Mouse (Mus musculus) midbrain, embryonic 13.5 days (tissue): ENCODE results near the gene Hpca. TPM values are rescaled to one million over a fixed set of nuclear protein-coding genes. Genes with fewer than 3 reads are reported as not detected.

Experiments
- ATAC-seq: fragments of 200-750 bp; cut with Nextera tagmentation; 2 replicates; pipeline ENCODE4 v1.8.0; 2017; ENCODE audit warnings: mild to moderate bottlenecking, moderate TSS enrichment, moderate library complexity
- H3K27ac ChIP-seq: fragments of 300-500 bp; sonication (generic); 2 replicates; pipeline ENCODE4 v1.5.1; 2015; ENCODE audit warnings: inconsistent platforms, mild to moderate bottlenecking, moderate library complexity
- H3K27me3 ChIP-seq: fragments of 300-500 bp; sonication (generic); 2 replicates; pipeline ENCODE4 v1.6.1; 2015; ENCODE audit warnings: mild to moderate bottlenecking, inconsistent platforms
- H3K36me3 ChIP-seq: fragments of 300-500 bp; sonication (generic); 2 replicates; pipeline ENCODE4 v1.6.1; 2015; ENCODE audit warnings: mild to moderate bottlenecking, inconsistent platforms
- H3K4me1 ChIP-seq: fragments of 300-500 bp; sonication (generic); replicated peaks from 2 replicates; pipeline ENCODE4 v1.6.1; 2015; ENCODE audit warnings: inconsistent platforms
- H3K4me2 ChIP-seq: fragments of 300-500 bp; sonication (generic); replicated peaks from 2 replicates; pipeline ENCODE4 v1.6.1; 2015; ENCODE audit warnings: moderate library complexity, mild to moderate bottlenecking, inconsistent platforms
- H3K4me3 ChIP-seq: fragments of 300-500 bp; sonication (generic); replicated peaks from 2 replicates; pipeline ENCODE4 v1.5.1; 2015; ENCODE audit warnings: mild to moderate bottlenecking, inconsistent platforms
- H3K9ac ChIP-seq: fragments of 300-500 bp; sonication (generic); replicated peaks from 2 replicates; pipeline ENCODE4 v1.6.1; 2015; ENCODE audit warnings: mild to moderate bottlenecking, inconsistent platforms
- H3K9me3 ChIP-seq: fragments of 300-500 bp; sonication (generic); 2 replicates; pipeline ENCODE4 v1.6.1; 2016; ENCODE audit warnings: mild to moderate bottlenecking, inconsistent platforms
- WGBS: fragments of 180-500 bp; shearing (Covaris S2); methylation state at CpG from one replicate; pipeline ENCODE4 v1.1.7; 2015; 5-methylcytosine and 5-hydroxymethylcytosine counted together
- polyA plus RNA-seq: library from polyadenylated mRNA; unstranded; fragments of >200 nt; fragmentation: Nextera tagmentation; extraction: Ambion mirVana; gene quantifications from 2 replicates; pipeline ENCODE4 v1.2.1, GENCODE M21; 2015

The Hpca gene
- polyA plus RNA-seq, 1 experiment from 2014 or later = 17.9 TPM

GRCm38 (mm10) chr4:129102133-129102829 lies 19.6 kb downstream of the Hpca start:
- H3K27me3 ChIP-seq = peaks cover 41% of the 10 kb centered on the region
- ATAC-seq = no peak
- no peak overlapping the region for H3K4me3 ChIP-seq
- H3K9ac ChIP-seq = no peak overlapping the region
- no peak overlapping the region for H3K4me2 ChIP-seq
- peaks cover 12% of the 10 kb centered on the region for H3K4me1 ChIP-seq
- no peaks in the 10 kb centered on the region for H3K9me3 ChIP-seq
- no peaks in the 10 kb centered on the region for H3K36me3 ChIP-seq
- WGBS = 82% methylated on average over 14 of the region's 14 CpGs
- H3K27ac ChIP-seq = no peak overlapping the region

- Histone ChIP-seq H3K4me2 (no peak overlapping the region), H3K27me3 (no peaks in the 10 kb centered on the region), H3K27ac (no peak overlapping the region), H3K4me3 (no peak overlapping the region), H3K9ac (no peak overlapping the region), H3K9me3 (no peaks in the 10 kb centered on the region), H3K36me3 (no peaks in the 10 kb centered on the region), H3K4me1 (no peaks in the 10 kb centered on the region)
- 78% methylated on average over 7 of the region's 7 CpGs for WGBS
- ATAC-seq = no peak
Observed at GRCm38 (mm10) chr4:129097006-129097405, 24.8 kb downstream of the Hpca start.

- H3K36me3 ChIP-seq = no peaks in the 10 kb centered on the region
- no peaks in the 10 kb centered on the region for H3K9me3 ChIP-seq
- no peak overlapping the region for H3K27ac ChIP-seq
- H3K9ac ChIP-seq = no peak overlapping the region
- no peak overlapping the region for H3K4me3 ChIP-seq
- no peak for ATAC-seq
- H3K27me3 ChIP-seq = no peaks in the 10 kb centered on the region
- 42% methylated on average over 15 of the region's 15 CpGs for WGBS
- no peaks in the 10 kb centered on the region for H3K4me1 ChIP-seq
- no peak overlapping the region for H3K4me2 ChIP-seq
Observed at GRCm38 (mm10) chr4:129095276-129095675, 26.6 kb downstream of the Hpca start.

- no peak for ATAC-seq
- WGBS = 71% methylated on average over 5 of the region's 5 CpGs
Observed at GRCm38 (mm10) chr4:129087850-129088249, 34.0 kb downstream of the Hpca start.

GRCm38 (mm10) chr4:129086078-129086477 lies 35.8 kb downstream of the Hpca start:
- Histone ChIP-seq H3K9me3 (no peaks in the 10 kb centered on the region), H3K4me1 (no peaks in the 10 kb centered on the region), H3K27me3 (no peaks in the 10 kb centered on the region), H3K4me2 (no peak overlapping the region), H3K36me3 (peaks cover 36% of the 10 kb centered on the region), H3K4me3 (no peak overlapping the region), H3K27ac (no peak overlapping the region), H3K9ac (no peak overlapping the region)
- ATAC-seq = peak; percentile 53
- WGBS = 29% methylated on average over 8 of the region's 8 CpGs

More at GRCm38 (mm10) chr4:129087850-129088249, 34.0 kb downstream of the Hpca start:
- Histone ChIP-seq H3K9ac (no peak overlapping the region), H3K9me3 (no peaks in the 10 kb centered on the region), H3K4me1 (no peaks in the 10 kb centered on the region), H3K27me3 (no peaks in the 10 kb centered on the region), H3K36me3 (peaks cover 23% of the 10 kb centered on the region), H3K27ac (no peak overlapping the region), H3K4me2 (no peak overlapping the region), H3K4me3 (no peak overlapping the region)

- no peaks in the 10 kb centered on the region for H3K4me1 ChIP-seq
- no peak overlapping the region for H3K4me2 ChIP-seq
- peaks cover 47% of the 10 kb centered on the region for H3K36me3 ChIP-seq
- no peak overlapping the region for H3K4me3 ChIP-seq
- ATAC-seq = no peak
- H3K27ac ChIP-seq = no peak overlapping the region
- H3K27me3 ChIP-seq = no peaks in the 10 kb centered on the region
- 87% methylated on average over 9 of the region's 9 CpGs for WGBS
- H3K9ac ChIP-seq = no peak overlapping the region
- H3K9me3 ChIP-seq = no peaks in the 10 kb centered on the region
Observed at GRCm38 (mm10) chr4:129084896-129085295, 36.9 kb downstream of the Hpca start.

- Histone ChIP-seq H3K27me3 (no peaks in the 10 kb centered on the region), H3K36me3 (peaks cover 71% of the 10 kb centered on the region), H3K27ac (no peak overlapping the region), H3K4me1 (no peaks in the 10 kb centered on the region), H3K4me2 (no peak overlapping the region), H3K4me3 (no peak overlapping the region), H3K9ac (no peak overlapping the region), H3K9me3 (no peaks in the 10 kb centered on the region)
- ATAC-seq = peak; percentile 70
- WGBS = 50% methylated on average over 10 of the region's 10 CpGs
Observed at GRCm38 (mm10) chr4:129082379-129083115, 39.3 kb downstream of the Hpca start.

GRCm38 (mm10) chr4:129081939-129082338 lies 39.9 kb downstream of the Hpca start:
- Histone ChIP-seq H3K9me3 (no peaks in the 10 kb centered on the region), H3K4me1 (no peaks in the 10 kb centered on the region), H3K4me3 (no peak overlapping the region), H3K27me3 (no peaks in the 10 kb centered on the region), H3K27ac (no peak overlapping the region), H3K36me3 (peaks cover 76% of the 10 kb centered on the region), H3K9ac (no peak overlapping the region), H3K4me2 (no peak overlapping the region)
- ATAC-seq = no peak
- WGBS = 91% methylated on average over 3 of the region's 3 CpGs

- peaks cover 80% of the 10 kb centered on the region for H3K36me3 ChIP-seq
- H3K27me3 ChIP-seq = no peaks in the 10 kb centered on the region
- no peak overlapping the region for H3K4me2 ChIP-seq
- H3K4me3 ChIP-seq = no peak overlapping the region
- no peaks in the 10 kb centered on the region for H3K4me1 ChIP-seq
- no peak overlapping the region for H3K9ac ChIP-seq
- ATAC-seq = no peak
- 80% methylated on average over 6 of the region's 6 CpGs for WGBS
- no peak overlapping the region for H3K27ac ChIP-seq
- no peaks in the 10 kb centered on the region for H3K9me3 ChIP-seq
Observed at GRCm38 (mm10) chr4:129081512-129081911, 40.3 kb downstream of the Hpca start.

GRCm38 (mm10) chr4:129081041-129081440 lies 40.8 kb downstream of the Hpca start:
- no peak overlapping the region for H3K4me2 ChIP-seq
- no peak for ATAC-seq
- no peaks in the 10 kb centered on the region for H3K9me3 ChIP-seq
- no peaks in the 10 kb centered on the region for H3K4me1 ChIP-seq
- H3K4me3 ChIP-seq = no peak overlapping the region
- peaks cover 85% of the 10 kb centered on the region for H3K36me3 ChIP-seq
- H3K9ac ChIP-seq = 0 out of 2 replicates have a peak overlapping the region, but pooled peaks have one; percentile 16
- WGBS = 77% methylated on average over 7 of the region's 7 CpGs
- H3K27ac ChIP-seq = no peak overlapping the region
- no peaks in the 10 kb centered on the region for H3K27me3 ChIP-seq

GRCm38 (mm10) chr4:129079126-129079525 lies 42.7 kb downstream of the Hpca start:
- no peaks in the 10 kb centered on the region for H3K4me1 ChIP-seq
- H3K4me2 ChIP-seq = no peak overlapping the region
- 96% methylated on average over 9 of the region's 9 CpGs for WGBS
- no peak overlapping the region for H3K27ac ChIP-seq
- no peak for ATAC-seq
- H3K9me3 ChIP-seq = no peaks in the 10 kb centered on the region
- peaks cover 94% of the 10 kb centered on the region for H3K36me3 ChIP-seq
- no peaks in the 10 kb centered on the region for H3K27me3 ChIP-seq
- no peak overlapping the region for H3K4me3 ChIP-seq
- no peak overlapping the region for H3K9ac ChIP-seq

- WGBS = 96% methylated on average over 4 of the region's 4 CpGs
- H3K9ac ChIP-seq = no peak overlapping the region
- H3K27me3 ChIP-seq = no peaks in the 10 kb centered on the region
- no peaks in the 10 kb centered on the region for H3K4me1 ChIP-seq
- H3K27ac ChIP-seq = no peak overlapping the region
- H3K9me3 ChIP-seq = no peaks in the 10 kb centered on the region
- ATAC-seq = no peak
- H3K4me3 ChIP-seq = no peak overlapping the region
- H3K36me3 ChIP-seq = peaks cover 8% of the 10 kb centered on the region
- H3K4me2 ChIP-seq = no peak overlapping the region
Observed at GRCm38 (mm10) chr4:129068848-129069247, 53.0 kb downstream of the Hpca start.
